ENCODE assay signal across 9 mouse cellular contexts in genomic region chr15:99333676-99334065, GRCm38 (mm10). TPM values are rescaled to one million over a fixed set of nuclear protein-coding genes. Genes with fewer than 3 reads are reported as not detected.
DNase-seq lines count a peak whose midpoint lies in the region; ATAC-seq and TF ChIP-seq lines count a peak whose summit lies in the region.
"Had no signal": no experiment of that assay in that cellular context is flagged by ENCODE, and none has a peak within 500 bp of the region (broad histone marks: within the 10 kb centered on the region; RNA-seq: fewer than 3 reads in every experiment).

No protein-coding gene starts in this region.

- ATAC-seq in hindbrain, embryonic 11.5 days (ENCODE audit: low FRiP score): no peak
- peak; percentile 17; the same call in 1 of the 2 replicates for ATAC-seq in liver, embryonic 13.5 days (ENCODE audit: low read depth)
- no peak for ATAC-seq in monocyte, adult 5-6 weeks (replicated peaks; ENCODE audit: insufficient number of reproducible peaks, low FRiP score, low TSS enrichment, poor library complexity, severe bottlenecking)

- peak; percentile 25 to 38 for DNase-seq in adrenal gland, postnatal 36 days
- DNase-seq in adrenal gland, postnatal 4 days (ENCODE audit: low spot score in 2 of 2): no peak
- no peak for DNase-seq in hindbrain, embryonic 11.5 days (ENCODE audit: low spot score)
- DNase-seq in liver, embryonic 13.5 days: no peak
- DNase-seq in layer of hippocampus, adult 9-10 months (ENCODE audit: low spot score): no peak
- DNase-seq in right cerebral cortex, adult 2 months (ENCODE audit: low spot score in 2 of 2): no peak

- H3K27ac ChIP-seq in embryonic fibroblast, embryonic 13.5 days (ENCODE audit: insufficient read depth, low read length): peak overlapping the region; percentile 94
- peak overlapping the region; percentile 74 for H3K27ac ChIP-seq in hindbrain, embryonic 11.5 days (ENCODE audit: low read depth, low read length)
- H3K27ac ChIP-seq in liver, embryonic 13.5 days: peak overlapping the region; percentile 84

- no peak overlapping the region for H3K9ac ChIP-seq in hindbrain, embryonic 11.5 days (ENCODE audit: low read depth, low read length)
- H3K9ac ChIP-seq in liver, embryonic 13.5 days: peak overlapping the region; percentile 9; the same call in 1 of the 2 replicates

- no peak for TF ChIP-seq POLR2A in embryonic fibroblast, embryonic 13.5 days (IDR thresholded peaks at IDR 0.05; ENCODE audit: low read depth, low read length)

- H3K4me1 ChIP-seq in embryonic fibroblast, embryonic 13.5 days (ENCODE audit: control insufficient read depth, insufficient read depth, low read length): peaks cover 34% of the 10 kb centered on the region
- 0 out of 2 replicates have a peak, but pooled peaks cover 3% of the 10 kb centered on the region for H3K4me1 ChIP-seq in hindbrain, embryonic 11.5 days (replicated peaks; ENCODE audit: control insufficient read depth, insufficient read depth, low read length)
- H3K4me1 ChIP-seq in liver, embryonic 13.5 days (replicated peaks): peaks cover 83% of the 10 kb centered on the region

- no peaks in the 10 kb centered on the region for H3K9me3 ChIP-seq in hindbrain, embryonic 11.5 days (ENCODE audit: control insufficient read depth, low read length)
- H3K9me3 ChIP-seq in liver, embryonic 13.5 days (replicated peaks): no peaks in the 10 kb centered on the region

- no peaks in the 10 kb centered on the region for H3K36me3 ChIP-seq in hindbrain, embryonic 11.5 days (ENCODE audit: control insufficient read depth, insufficient read depth, low read length)
- no peaks in the 10 kb centered on the region for H3K36me3 ChIP-seq in liver, embryonic 13.5 days

- H3K4me2 ChIP-seq in hindbrain, embryonic 11.5 days (replicated peaks; ENCODE audit: low read depth, low read length): no peak overlapping the region
- no peak overlapping the region for H3K4me2 ChIP-seq in liver, embryonic 13.5 days

- H3K4me3 ChIP-seq in embryonic fibroblast, embryonic 13.5 days (ENCODE audit: insufficient read depth, low read length): no peak overlapping the region
- no peak overlapping the region for H3K4me3 ChIP-seq in hindbrain, embryonic 11.5 days (ENCODE audit: low read depth, low read length)
- no peak overlapping the region for H3K4me3 ChIP-seq in liver, embryonic 13.5 days (replicated peaks)
- H3K4me3 ChIP-seq: erythroblast, embryonic 14.5 days had no signal

- WGBS in hindbrain, embryonic 11.5 days: 84% methylated on average over 3 of the region's 3 CpGs
- WGBS in liver, embryonic 13.5 days (ENCODE audit: insufficient replicate concordance): 60% methylated on average over 3 of the region's 3 CpGs

- H3K27me3 ChIP-seq in hindbrain, embryonic 11.5 days (ENCODE audit: control insufficient read depth, insufficient read depth, low read length): no peaks in the 10 kb centered on the region
- H3K27me3 ChIP-seq in liver, embryonic 13.5 days: no peaks in the 10 kb centered on the region

- no peak for TF ChIP-seq CTCF in embryonic fibroblast, embryonic 13.5 days (IDR thresholded peaks at IDR 0.05; ENCODE audit: borderline replicate concordance, insufficient read depth, low read length)

RNA-seq across cellular contexts. Expression of gene Fmnl3, which starts 36.6 kb away (rescaled TPM):
- total RNA-seq in adrenal gland, postnatal 36 days (2021): 10 to 100 TPM; 17.3 to 22.1 TPM
- 10 to 100 TPM; 41.0 to 45.6 TPM for total RNA-seq in adrenal gland, postnatal 4 days (2021)
- 49.5 and 51.2 TPM in 2 replicates for polyA plus RNA-seq in embryonic fibroblast, embryonic 13.5 days (2011; ENCODE audit: insufficient read length, low read depth, missing spikeins)
- polyA plus RNA-seq in hindbrain, embryonic 11.5 days (2014; fragmentation: Nextera tagmentation; extraction: Ambion mirVana): 10.5 and 11.4 TPM in 2 replicates
- 3.4 and 3.7 TPM in 2 replicates for polyA plus RNA-seq in liver, embryonic 13.5 days (2015; fragmentation: Nextera tagmentation; extraction: Ambion mirVana)
- 29.5 to 41.3 TPM (median 31.6 TPM) in 3 replicates for total RNA-seq in monocyte, adult 5-6 weeks (2017)

RNA-seq across cellular contexts. Expression of gene Fam186b, which starts 38.0 kb away (rescaled TPM):
- 1 to 10 TPM; 3.0 to 3.5 TPM for total RNA-seq in adrenal gland, postnatal 36 days (2021)
- 1 to 10 TPM; 1.6 to 2.4 TPM for total RNA-seq in adrenal gland, postnatal 4 days (2021)
- not detected in 2 replicates for polyA plus RNA-seq in embryonic fibroblast, embryonic 13.5 days (2011; ENCODE audit: insufficient read length, low read depth, missing spikeins)
- 0.22 and 0.29 TPM in 2 replicates for polyA plus RNA-seq in hindbrain, embryonic 11.5 days (2014; fragmentation: Nextera tagmentation; extraction: Ambion mirVana)
- 0.06 TPM in 1 of 2 replicates, not detected in the other for polyA plus RNA-seq in liver, embryonic 13.5 days (2015; fragmentation: Nextera tagmentation; extraction: Ambion mirVana)
- not detected in 3 replicates for total RNA-seq in monocyte, adult 5-6 weeks (2017)
- polyA plus RNA-seq: erythroblast, embryonic 14.5 days had no signal

RNA-seq across cellular contexts. Expression of gene Prpf40b, which starts 38.8 kb away (rescaled TPM):
- total RNA-seq in adrenal gland, postnatal 36 days (2021): 10 to 100 TPM; 38.0 to 49.6 TPM
- total RNA-seq in adrenal gland, postnatal 4 days (2021): 10 to 100 TPM; 68.7 to 77.8 TPM
- 24.4 and 25.7 TPM in 2 replicates for polyA plus RNA-seq in embryonic fibroblast, embryonic 13.5 days (2011; ENCODE audit: insufficient read length, low read depth, missing spikeins)
- 41.9 and 45.7 TPM in 2 replicates for polyA plus RNA-seq in hindbrain, embryonic 11.5 days (2014; fragmentation: Nextera tagmentation; extraction: Ambion mirVana)
- 8.2 and 8.9 TPM in 2 replicates for polyA plus RNA-seq in liver, embryonic 13.5 days (2015; fragmentation: Nextera tagmentation; extraction: Ambion mirVana)
- total RNA-seq in monocyte, adult 5-6 weeks (2017): 0.57 to 7.6 TPM (median 1.7 TPM) in 3 replicates

RNA-seq across cellular contexts. Expression of gene Tmbim6, which starts 59.0 kb away (rescaled TPM):
- 100 to 1,000 TPM; 506 to 839 TPM for total RNA-seq in adrenal gland, postnatal 36 days (2021)
- 100 to 1,000 TPM; 520 to 533 TPM for total RNA-seq in adrenal gland, postnatal 4 days (2021)
- 419 and 479 TPM in 2 replicates for polyA plus RNA-seq in embryonic fibroblast, embryonic 13.5 days (2011; ENCODE audit: insufficient read length, low read depth, missing spikeins)
- 212 and 224 TPM in 2 replicates for polyA plus RNA-seq in hindbrain, embryonic 11.5 days (2014; fragmentation: Nextera tagmentation; extraction: Ambion mirVana)
- 188 and 210 TPM in 2 replicates for polyA plus RNA-seq in liver, embryonic 13.5 days (2015; fragmentation: Nextera tagmentation; extraction: Ambion mirVana)
- 340 to 400 TPM (median 366 TPM) in 3 replicates for total RNA-seq in monocyte, adult 5-6 weeks (2017)

Comparison
In these comparisons a context has a peak if more than half of its experiments do, and no peak if none do; other contexts are left out.
1. DNase-seq: peak in adrenal gland, postnatal 36 days (2 of 2); none in adrenal gland, postnatal 4 days (0 of 2), hindbrain, embryonic 11.5 days (single experiment), liver, embryonic 13.5 days (single experiment), layer of hippocampus, adult 9-10 months (single experiment) and right cerebral cortex, adult 2 months (0 of 2).
2. Peak in every context shown above with its lines, with median percentiles within 50 percentile points of each other: H3K27ac ChIP-seq.